Comparison of ENCODE assay signal across 26 mouse cellular contexts in the genomic region with DNA sequence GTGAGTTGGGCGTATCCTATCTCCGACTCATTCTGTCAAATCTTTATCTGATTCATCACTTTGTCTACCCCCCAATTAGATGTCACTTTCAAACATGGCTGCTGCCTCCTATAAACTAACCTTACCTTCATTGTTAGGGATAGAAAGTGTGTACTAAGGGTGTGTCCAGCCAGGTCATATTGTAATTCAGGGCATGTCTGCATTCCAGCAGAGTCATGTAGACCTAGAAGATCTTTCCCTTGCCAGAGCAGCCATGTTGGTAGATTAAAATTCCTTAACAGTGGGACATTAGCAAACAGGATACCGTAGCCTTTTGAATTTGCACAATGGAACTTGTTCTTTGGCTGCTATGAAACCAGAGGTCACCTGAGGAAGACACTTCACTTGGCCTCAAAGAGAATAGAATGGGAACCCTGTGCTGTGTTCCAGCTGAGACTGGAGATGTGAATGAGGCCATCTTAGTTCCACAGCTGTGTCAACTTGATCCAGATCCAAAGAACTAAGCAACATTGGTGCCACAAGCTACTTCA.
"Had no signal": no experiment of that assay in that cellular context is flagged by ENCODE, and none has a peak within 500 bp of the region (broad histone marks: within the 10 kb centered on the region; RNA-seq: fewer than 3 reads in every experiment).

No protein-coding gene starts in this region.

- H3K4me1 ChIP-seq: heart, embryonic 13.5 days; heart, embryonic 15.5 days; hindbrain, embryonic 12.5 days; intestine, embryonic 15.5 days; limb, embryonic 13.5 days; limb, embryonic 15.5 days; liver, embryonic 12.5 days had no signal

- H3K4me3 ChIP-seq: gastrocnemius, adult 2 months; heart, adult 2 months; heart, embryonic 13.5 days; heart, embryonic 15.5 days; hindbrain, embryonic 10.5 days; hindbrain, embryonic 12.5 days; intestine, embryonic 15.5 days; layer of hippocampus, adult 2 months; limb, embryonic 13.5 days; limb, embryonic 15.5 days; liver, embryonic 12.5 days had no signal

- H3K27ac ChIP-seq: gastrocnemius, adult 2 months; heart, adult 2 months; heart, embryonic 13.5 days; heart, embryonic 15.5 days; hindbrain, embryonic 10.5 days; hindbrain, embryonic 12.5 days; hindbrain, embryonic 14.5 days; intestine, embryonic 15.5 days; layer of hippocampus, adult 2 months; limb, embryonic 13.5 days; limb, embryonic 15.5 days; liver, embryonic 12.5 days; liver, embryonic 14.5 days had no signal

- H3K9me3 ChIP-seq: heart, embryonic 13.5 days; heart, embryonic 15.5 days; hindbrain, embryonic 10.5 days; hindbrain, embryonic 12.5 days; intestine, embryonic 15.5 days; limb, embryonic 13.5 days; limb, embryonic 15.5 days; liver, embryonic 12.5 days had no signal

- DNase-seq: gastrocnemius, adult 2 months; gastrocnemius, postnatal 10 days; gastrocnemius, postnatal 25 days; heart, adult 2 months; heart, postnatal 4 days; kidney, adult 18-20 months; kidney, adult 8-10 months; kidney, postnatal 10 days; kidney, postnatal 25 days; kidney, postnatal 4 days; left cerebral cortex, postnatal 4 days had no signal

- H3K4me2 ChIP-seq: heart, embryonic 11.5 days; heart, embryonic 13.5 days; heart, embryonic 15.5 days; hindbrain, embryonic 12.5 days; hindbrain, embryonic 14.5 days; intestine, embryonic 15.5 days; limb, embryonic 13.5 days; limb, embryonic 15.5 days; liver, embryonic 12.5 days had no signal

- H3K27me3 ChIP-seq: heart, embryonic 13.5 days; heart, embryonic 15.5 days; hindbrain, embryonic 12.5 days; intestine, embryonic 15.5 days; limb, embryonic 13.5 days; limb, embryonic 15.5 days; liver, embryonic 12.5 days had no signal

- ATAC-seq: hindbrain, embryonic 16.5 days; inflammation-experienced regulatory T-cells, adult 6 months; intestine, embryonic 15.5 days; intestine, postnatal 0 days; liver, embryonic 12.5 days had no signal

- H3K9ac ChIP-seq: heart, embryonic 13.5 days; heart, embryonic 15.5 days; hindbrain, embryonic 12.5 days; hindbrain, embryonic 14.5 days; intestine, embryonic 15.5 days; limb, embryonic 13.5 days; limb, embryonic 15.5 days; liver, embryonic 12.5 days; liver, embryonic 14.5 days had no signal

- H3K36me3 ChIP-seq: heart, embryonic 13.5 days; heart, embryonic 15.5 days; hindbrain, embryonic 10.5 days; hindbrain, embryonic 12.5 days; intestine, embryonic 15.5 days; limb, embryonic 13.5 days; limb, embryonic 15.5 days; liver, embryonic 12.5 days had no signal
